Mouse (Mus musculus) intestine, postnatal 0 days (tissue): ENCODE measurements around the gene Rbak. TPM values are rescaled to one million over a fixed set of nuclear protein-coding genes. Genes with fewer than 3 reads are reported as not detected.

Source experiments
- ATAC-seq: fragments of 200-750 bp; cut with Nextera tagmentation; 2 replicates; pipeline ENCODE4 v1.8.0; 2017; ENCODE audit warnings: mild to moderate bottlenecking, moderate TSS enrichment, moderate library complexity
- H3K27ac ChIP-seq: fragments of 300-500 bp; sonication (generic); 2 replicates; pipeline ENCODE4 v1.5.1; 2014; ENCODE audit warnings: mild to moderate bottlenecking, low read depth, low read length, moderate library complexity
- H3K27me3 ChIP-seq: fragments of 300-500 bp; sonication (generic); replicated peaks from 2 replicates; pipeline ENCODE4 v1.6.1; 2014; ENCODE audit warnings: low read length, mixed read lengths; ENCODE audit not compliant: control insufficient read depth, insufficient read depth
- H3K36me3 ChIP-seq: fragments of 300-500 bp; sonication (generic); 2 replicates; pipeline ENCODE4 v1.6.1; 2014; ENCODE audit warnings: mild to moderate bottlenecking, moderate library complexity; ENCODE audit not compliant: control insufficient read depth, insufficient read depth
- H3K4me1 ChIP-seq: fragments of 300-500 bp; sonication (generic); replicated peaks from 2 replicates; pipeline ENCODE4 v1.6.1; 2014; ENCODE audit warnings: antibody characterized with exemption, low read length, mixed read lengths; ENCODE audit not compliant: control insufficient read depth, insufficient read depth
- H3K4me2 ChIP-seq: fragments of 300-500 bp; sonication (generic); replicated peaks from 2 replicates; pipeline ENCODE4 v1.6.1; 2014; ENCODE audit warnings: low read depth, mild to moderate bottlenecking, moderate library complexity
- H3K4me3 ChIP-seq: fragments of 300-500 bp; sonication (generic); 2 replicates; pipeline ENCODE4 v1.5.1; 2014; ENCODE audit warnings: low read depth, low read length
- H3K9ac ChIP-seq: fragments of 300-500 bp; sonication (generic); 2 replicates; pipeline ENCODE4 v1.6.1; 2014; ENCODE audit warnings: mild to moderate bottlenecking, low read depth, low read length
- H3K9me3 ChIP-seq: fragments of 300-500 bp; sonication (generic); 2 replicates; pipeline ENCODE4 v1.6.1; 2016; ENCODE audit warnings: mixed run types; ENCODE audit not compliant: control insufficient read depth
- CTCF ChIP-seq: sonication (generic); IDR thresholded peaks from 2 replicates; pipeline ENCODE4 v1.5.1; 2016; ENCODE audit warnings: low read depth, mild to moderate bottlenecking, control low read depth, antibody characterized with exemption, moderate library complexity
- WGBS: fragments of 180-500 bp; shearing (Covaris S2); extraction: QIAGEN DNeasy Blood & Tissue Kit; methylation state at CpG from one replicate; pipeline ENCODE4 v1.1.7; 2014; 5-methylcytosine and 5-hydroxymethylcytosine counted together
- polyA plus RNA-seq: library from polyadenylated mRNA; unstranded; fragments of >200 nt; fragmentation: Nextera tagmentation; extraction: Ambion mirVana; gene quantifications from 2 replicates; pipeline ENCODE4 v1.2.1, GENCODE M21; 2015

Rbak gene
- polyA plus RNA-seq, 1 experiment from 2014 or later, result 2.9 TPM

DNA sequence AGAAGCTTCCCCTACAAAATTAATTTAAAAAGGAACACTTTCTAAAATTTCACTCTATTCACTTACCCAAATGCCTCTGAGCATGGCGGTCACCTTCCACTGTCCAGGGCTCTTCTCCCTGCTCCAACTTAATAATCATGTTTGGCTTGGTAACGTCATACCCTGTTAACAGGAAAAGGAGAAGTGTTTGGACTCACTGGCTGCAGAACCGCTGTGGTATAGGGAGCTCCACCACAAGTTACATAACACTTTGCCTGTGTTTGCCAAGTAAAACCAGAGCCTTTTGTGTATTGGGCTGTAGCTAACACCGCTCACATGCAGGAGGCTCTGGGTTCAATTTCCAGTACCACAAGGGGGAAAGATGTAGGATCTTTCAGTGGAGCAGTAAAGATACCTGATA lies 4.6 kb downstream of the Rbak start:
- peaks cover 4% of the 10 kb centered on the region for H3K4me1 ChIP-seq
- H3K27me3 ChIP-seq, result no peaks in the 10 kb centered on the region
- no peak overlapping the region for H3K9ac ChIP-seq
- ATAC-seq, result no peak
- H3K27ac ChIP-seq, result no peak overlapping the region
- H3K4me2 ChIP-seq, result no peak overlapping the region
- H3K9me3 ChIP-seq, result no peaks in the 10 kb centered on the region
- H3K4me3 ChIP-seq, result no peak overlapping the region
- TF ChIP-seq CTCF, result no peak
- 97% methylated on average over 4 of the region's 4 CpGs for WGBS
- peaks cover 46% of the 10 kb centered on the region for H3K36me3 ChIP-seq

DNA sequence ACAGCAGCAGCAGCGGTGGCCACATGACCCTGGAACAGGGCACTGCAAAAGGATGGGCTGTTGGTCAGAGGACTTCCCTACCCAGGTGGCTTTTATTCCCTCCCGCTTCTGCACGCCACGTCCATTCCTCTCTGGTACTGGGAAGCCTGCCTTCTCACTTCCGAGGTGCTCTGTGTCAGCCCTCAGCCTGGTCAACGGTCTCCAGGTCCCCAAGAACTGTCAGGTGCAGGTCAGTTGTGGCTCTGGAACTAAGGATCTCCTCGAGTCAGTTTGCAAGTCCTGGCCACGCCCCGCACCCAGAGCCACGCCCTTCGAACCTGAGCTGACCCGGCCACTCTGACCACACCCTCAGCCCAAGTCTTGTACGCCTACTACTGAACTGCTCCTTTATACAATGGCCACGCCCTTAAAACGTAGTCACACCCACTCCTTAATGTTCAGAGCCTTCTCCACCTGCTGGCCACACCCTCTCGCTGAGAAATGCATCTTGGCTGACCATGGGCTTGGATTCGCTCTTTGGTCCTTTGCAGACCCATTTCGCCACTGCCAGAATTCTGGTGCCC lies 15.0 kb downstream of the Rbak start:
- Histone ChIP-seq H3K9ac (no peak overlapping the region), H3K27ac (no peak overlapping the region), H3K4me2 (peak overlapping the region; percentile 54), H3K36me3 (no peaks in the 10 kb centered on the region), H3K27me3 (no peaks in the 10 kb centered on the region), H3K4me3 (no peak overlapping the region), H3K9me3 (no peaks in the 10 kb centered on the region), H3K4me1 (no peaks in the 10 kb centered on the region)
- TF ChIP-seq CTCF, result peak; percentile 34
- peak; percentile 94 for ATAC-seq
- WGBS, result 10% methylated on average over 18 of the region's 18 CpGs

DNA sequence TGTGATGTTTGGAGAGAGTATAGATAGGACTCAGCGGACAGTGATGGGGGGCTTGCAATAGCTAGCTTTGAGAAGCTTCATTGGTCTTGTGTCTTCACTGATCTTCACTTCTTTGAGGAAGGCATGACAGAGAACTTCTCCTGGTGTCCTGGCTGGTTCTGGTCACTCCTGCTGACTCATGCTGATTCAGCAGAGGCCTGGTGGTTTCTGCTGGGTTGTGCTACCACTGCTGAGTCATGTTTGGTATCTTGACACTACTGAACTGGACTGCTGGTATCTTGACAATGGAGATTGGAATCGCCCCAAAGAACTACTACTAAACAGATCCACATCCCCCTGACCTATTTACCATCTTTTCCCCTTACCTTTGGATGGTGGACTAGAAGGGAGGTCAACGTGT lies 25.0 kb downstream of the Rbak start:
- no peak for TF ChIP-seq CTCF
- ATAC-seq, result no peak
- Histone ChIP-seq H3K27ac (no peak overlapping the region), H3K27me3 (peaks cover 33% of the 10 kb centered on the region; the same call in 1 of the 2 replicates), H3K9me3 (peaks cover 3% of the 10 kb centered on the region; the same call in 1 of the 2 replicates), H3K4me3 (no peak overlapping the region), H3K9ac (no peak overlapping the region), H3K4me1 (no peaks in the 10 kb centered on the region), H3K4me2 (no peak overlapping the region), H3K36me3 (no peaks in the 10 kb centered on the region)
- 84% methylated on average over 3 of the region's 3 CpGs for WGBS

DNA sequence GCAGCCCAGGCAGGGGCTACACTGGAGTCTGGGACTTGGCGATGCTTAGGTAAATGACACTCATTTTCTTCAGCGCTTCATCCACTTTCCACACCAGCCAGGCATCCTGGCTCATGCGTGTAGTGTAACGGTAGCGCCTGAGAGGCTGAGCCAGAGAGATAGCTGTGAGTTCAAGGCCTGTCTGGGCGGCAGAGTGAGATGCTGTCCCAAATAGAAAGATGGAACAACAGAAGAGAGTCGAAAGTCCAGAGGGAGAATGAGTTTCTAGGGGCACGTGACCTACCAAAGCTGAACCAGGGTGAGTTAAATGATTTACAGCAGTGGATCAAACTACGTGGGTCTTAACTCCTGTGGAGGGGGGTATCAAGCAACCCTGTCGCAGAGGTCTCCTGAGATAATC lies 26.8 kb downstream of the Rbak start:
- no peaks in the 10 kb centered on the region for H3K36me3 ChIP-seq
- peaks cover 3% of the 10 kb centered on the region; the same call in 1 of the 2 replicates for H3K9me3 ChIP-seq
- H3K27ac ChIP-seq, result no peak overlapping the region
- no peak for TF ChIP-seq CTCF
- H3K27me3 ChIP-seq, result peaks cover 28% of the 10 kb centered on the region; the same call in 1 of the 2 replicates
- no peak for ATAC-seq
- no peak overlapping the region for H3K9ac ChIP-seq
- no peak overlapping the region for H3K4me2 ChIP-seq
- no peak overlapping the region for H3K4me3 ChIP-seq
- no peaks in the 10 kb centered on the region for H3K4me1 ChIP-seq
- WGBS, result 86% methylated on average over 10 of the region's 10 CpGs

DNA sequence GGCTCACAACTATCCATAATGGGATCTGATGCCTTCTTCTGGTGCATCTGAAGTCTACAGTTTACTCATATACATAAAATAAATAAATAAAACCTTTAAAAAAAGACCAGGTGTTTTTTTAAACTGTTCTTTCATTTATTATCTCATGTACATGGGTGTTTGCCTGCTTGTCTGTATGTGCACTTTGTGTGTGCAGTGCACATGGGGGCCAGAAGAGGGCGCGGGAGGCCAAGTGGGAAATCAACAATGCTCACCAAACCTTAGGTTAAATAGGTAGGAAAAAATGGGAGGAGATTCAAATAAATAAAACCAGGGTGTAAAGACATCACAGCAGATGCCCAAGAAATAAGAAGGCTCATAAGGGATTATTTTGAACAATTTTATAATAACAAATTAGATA lies 30.5 kb downstream of the Rbak start:
- ATAC-seq, result no peak
- no peaks in the 10 kb centered on the region for H3K4me1 ChIP-seq
- 80% methylated on average over 2 of the region's 2 CpGs for WGBS
- H3K4me2 ChIP-seq, result no peak overlapping the region
- no peak overlapping the region for H3K27ac ChIP-seq
- no peak overlapping the region for H3K4me3 ChIP-seq
- TF ChIP-seq CTCF, result no peak
- no peaks in the 10 kb centered on the region for H3K36me3 ChIP-seq
- peaks cover 3% of the 10 kb centered on the region; the same call in 1 of the 2 replicates for H3K9me3 ChIP-seq
- H3K27me3 ChIP-seq, result 0 out of 2 replicates have a peak, but pooled peaks cover 3% of the 10 kb centered on the region
- H3K9ac ChIP-seq, result no peak overlapping the region

DNA sequence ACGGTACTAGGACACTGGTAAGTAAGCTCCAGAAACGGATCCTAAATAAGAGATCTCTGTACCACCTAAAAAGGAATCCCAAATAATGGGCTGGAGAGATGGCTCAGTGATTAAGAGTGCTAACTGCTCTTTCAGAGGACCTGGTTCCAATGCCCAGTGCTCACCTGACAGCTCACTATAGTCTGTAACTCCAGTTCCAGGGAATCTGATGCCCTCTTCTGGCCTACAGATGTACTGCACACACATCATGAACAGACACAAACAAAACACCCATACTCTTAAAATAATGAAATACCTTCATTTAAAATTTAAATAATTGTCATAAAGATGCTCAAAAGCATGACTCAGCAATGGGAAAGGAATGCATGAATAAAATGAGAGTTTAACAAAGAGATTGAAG lies 31.0 kb downstream of the Rbak start:
- WGBS, result 91% methylated on average over 2 of the region's 2 CpGs
- Histone ChIP-seq H3K27me3 (no peaks in the 10 kb centered on the region), H3K4me2 (no peak overlapping the region), H3K9me3 (peaks cover 3% of the 10 kb centered on the region; the same call in 1 of the 2 replicates), H3K36me3 (no peaks in the 10 kb centered on the region), H3K9ac (no peak overlapping the region), H3K4me1 (no peaks in the 10 kb centered on the region), H3K4me3 (no peak overlapping the region), H3K27ac (no peak overlapping the region)
- no peak for ATAC-seq
- TF ChIP-seq CTCF, result peak; percentile 38
